8 mouse cellular contexts compared by ENCODE assay signal in genomic region chr10:24381917-24382316, GRCm38 (mm10).
DNase-seq lines count a peak whose midpoint lies in the region; ATAC-seq lines count a peak whose summit lies in the region.

No protein-coding gene starts in this region.

- ATAC-seq in heart, embryonic 11.5 days (replicated peaks; ENCODE audit: insufficient number of reproducible peaks, low FRiP score, low TSS enrichment), result no peak
- ATAC-seq in forebrain, embryonic 13.5 days, result peak; percentile 70; the same call in 1 of the 2 replicates

- H3K9me3 ChIP-seq in heart, embryonic 11.5 days (replicated peaks; ENCODE audit: control insufficient read depth, low read length), result no peaks in the 10 kb centered on the region
- H3K9me3 ChIP-seq in forebrain, embryonic 13.5 days (replicated peaks), result no peaks in the 10 kb centered on the region

- WGBS in heart, embryonic 11.5 days (ENCODE audit: insufficient replicate concordance), result 19% methylated on average over 4 of the region's 4 CpGs
- 20% methylated on average over 4 of the region's 4 CpGs for WGBS in forebrain, embryonic 13.5 days

- H3K27ac ChIP-seq in heart, embryonic 11.5 days (ENCODE audit: low read depth, low read length), result no peak overlapping the region
- no peak overlapping the region for H3K27ac ChIP-seq in forebrain, embryonic 13.5 days

- H3K4me3 ChIP-seq in heart, embryonic 11.5 days (ENCODE audit: low read depth, low read length), result no peak overlapping the region
- no peak overlapping the region for H3K4me3 ChIP-seq in forebrain, embryonic 13.5 days

- no peaks in the 10 kb centered on the region for H3K4me1 ChIP-seq in heart, embryonic 11.5 days (ENCODE audit: control insufficient read depth, insufficient read depth, low read length)
- no peaks in the 10 kb centered on the region for H3K4me1 ChIP-seq in forebrain, embryonic 13.5 days

- H3K4me2 ChIP-seq in heart, embryonic 11.5 days, result no peak overlapping the region
- H3K4me2 ChIP-seq in forebrain, embryonic 13.5 days, result no peak overlapping the region

- no peaks in the 10 kb centered on the region for H3K27me3 ChIP-seq in heart, embryonic 11.5 days (ENCODE audit: control insufficient read depth, insufficient read depth, low read length)
- no peaks in the 10 kb centered on the region for H3K27me3 ChIP-seq in forebrain, embryonic 13.5 days

- H3K36me3 ChIP-seq in heart, embryonic 11.5 days (ENCODE audit: control insufficient read depth, insufficient read depth, low read length), result no peaks in the 10 kb centered on the region
- no peaks in the 10 kb centered on the region for H3K36me3 ChIP-seq in forebrain, embryonic 13.5 days (ENCODE audit: poor library complexity, severe bottlenecking)

- peak; percentile 39 to 58 for DNase-seq in heart, postnatal 10 days
- DNase-seq in 3T3-L1 (ENCODE audit: low read depth, low spot score) (peak; percentile 30), R1 (ENCODE audit: low read depth, low spot score) (peak; percentile 46)
- DNase-seq in left cerebral cortex, postnatal 36 days (ENCODE audit: low spot score in 2 of 2), result peak; percentile 11 to 21
- DNase-seq in right cerebral cortex, postnatal 14 days, result peak; percentile 36
- no peak for DNase-seq in cerebellum, adult 9-10 months

- H3K9ac ChIP-seq in heart, embryonic 11.5 days (ENCODE audit: low read depth, low read length), result no peak overlapping the region
- no peak overlapping the region for H3K9ac ChIP-seq in forebrain, embryonic 13.5 days

- intact Hi-C loops in heart, postnatal 10 days (cut with DNase I), result loop anchor here (1.0 kb wide), 1 partner anchor 243 kb away; no protein-coding TSS in a partner anchor
- intact Hi-C loops in left cerebral cortex, postnatal 36 days (cut with DNase I), result loop anchor here (2.0 kb wide), 2 partner anchors 209 to 241 kb away; no protein-coding TSS in a partner anchor
